Mouse (Mus musculus) kidney, adult 9 months (tissue): ENCODE results near the gene Zfp383.
"Not testable (repeated sequence)": the region's sequence is repeated elsewhere in the genome, so short reads cannot be mapped to it uniquely, and the experiment has no call there.

Source experiments
- DNase-seq: peaks from one replicate; pipeline ENCODE4 v3.0.0; 2022

The Zfp383 gene

GRCm38 (mm10) chr7:29908130-29908950 is at the start of gene Zfp383:
TSS of gene Zfp383 (plus strand) at chr7:29908223.
- peak; percentile 87 for DNase-seq

- DNase-seq = peak; percentile 93
Measured at GRCm38 (mm10) chr7:29859532-29860517, 48.2 kb upstream of the Zfp383 start, which contains the start of gene Zfp420. TSS of gene Zfp420 (plus strand) at chr7:29859979.

- DNase-seq = no peak
Measured at GRCm38 (mm10) chr7:29861660-29862059, 46.4 kb upstream of the Zfp383 start.

- no peak for DNase-seq
Measured at GRCm38 (mm10) chr7:29874256-29874655, 33.8 kb upstream of the Zfp383 start.

- DNase-seq = not testable (repeated sequence)
Measured at GRCm38 (mm10) chr7:29877561-29877960, 30.5 kb upstream of the Zfp383 start.

- DNase-seq = no peak
Measured at GRCm38 (mm10) chr7:29880056-29880455, 28.0 kb upstream of the Zfp383 start.

- DNase-seq = no peak
Measured at GRCm38 (mm10) chr7:29880916-29881315, 27.1 kb upstream of the Zfp383 start.

GRCm38 (mm10) chr7:29890501-29890900 is 17.5 kb upstream of the Zfp383 start:
- DNase-seq = no peak

GRCm38 (mm10) chr7:29892756-29893155 is 15.3 kb upstream of the Zfp383 start:
- DNase-seq = no peak

GRCm38 (mm10) chr7:29898351-29898750 is 9.7 kb upstream of the Zfp383 start:
- DNase-seq = no peak

GRCm38 (mm10) chr7:29904101-29904500 is 3.9 kb upstream of the Zfp383 start:
- DNase-seq = no peak

GRCm38 (mm10) chr7:29905966-29906681 is 1.9 kb upstream of the Zfp383 start, which contains the start of gene Zfp27:
TSS of gene Zfp27 (minus strand) at chr7:29906572.
- DNase-seq = peak; percentile 83

GRCm38 (mm10) chr7:29906682-29907058 is 1.4 kb upstream of the Zfp383 start:
- DNase-seq = peak; percentile 27

GRCm38 (mm10) chr7:29907206-29907605 is 817 bp upstream of the Zfp383 start:
- no peak for DNase-seq

GRCm38 (mm10) chr7:29910252-29910651 is 2.2 kb downstream of the Zfp383 start:
- no peak for DNase-seq

GRCm38 (mm10) chr7:29912172-29912571 is 4.1 kb downstream of the Zfp383 start:
- no peak for DNase-seq

- peak; percentile 24 for DNase-seq
Measured at GRCm38 (mm10) chr7:29917371-29918061, 9.5 kb downstream of the Zfp383 start.

- DNase-seq = no peak
Measured at GRCm38 (mm10) chr7:29918062-29918453, 10.0 kb downstream of the Zfp383 start.

GRCm38 (mm10) chr7:29921439-29922093 is 13.5 kb downstream of the Zfp383 start:
- no peak for DNase-seq

GRCm38 (mm10) chr7:29922780-29923179 is 14.8 kb downstream of the Zfp383 start:
- no peak for DNase-seq

GRCm38 (mm10) chr7:29938856-29939255 is 30.8 kb downstream of the Zfp383 start:
- no peak for DNase-seq

- no peak for DNase-seq
Measured at GRCm38 (mm10) chr7:29941027-29941426, 33.0 kb downstream of the Zfp383 start.
